Mouse (Mus musculus) embryonic facial prominence, embryonic 15.5 days (tissue): ENCODE measurements around the gene Pou5f1. TPM values are rescaled to one million over a fixed set of nuclear protein-coding genes. Genes with fewer than 3 reads are reported as not detected.
"Not testable (repeated sequence)": the region's sequence is repeated elsewhere in the genome, so short reads cannot be mapped to it uniquely, and the experiment has no call there.

Experiments
- ATAC-seq: fragments of 200-750 bp; cut with Nextera tagmentation; 2 replicates; pipeline ENCODE4 v1.8.0; 2017; ENCODE audit warnings: low read depth, moderate TSS enrichment; ENCODE audit not compliant: insufficient number of reproducible peaks, low FRiP score, low TSS enrichment
- H3K27ac ChIP-seq: fragments of 300-500 bp; sonication (generic); replicated peaks from 2 replicates; pipeline ENCODE4 v1.5.1; 2015; ENCODE audit warnings: mild to moderate bottlenecking, inconsistent platforms
- H3K27me3 ChIP-seq: fragments of 300-500 bp; sonication (generic); 2 replicates; pipeline ENCODE4 v1.6.1; 2015; ENCODE audit warnings: inconsistent platforms
- H3K36me3 ChIP-seq: fragments of 300-500 bp; sonication (generic); 2 replicates; pipeline ENCODE4 v1.6.1; 2015; ENCODE audit warnings: mild to moderate bottlenecking, inconsistent platforms
- H3K4me1 ChIP-seq: fragments of 300-500 bp; sonication (generic); 2 replicates; pipeline ENCODE4 v1.6.1; 2015; ENCODE audit warnings: inconsistent platforms
- H3K4me2 ChIP-seq: fragments of 300-500 bp; sonication (generic); replicated peaks from 2 replicates; pipeline ENCODE4 v1.6.1; 2015; ENCODE audit warnings: mild to moderate bottlenecking, inconsistent platforms
- H3K4me3 ChIP-seq: fragments of 300-500 bp; sonication (generic); replicated peaks from 2 replicates; pipeline ENCODE4 v1.5.1; 2015; ENCODE audit warnings: mild to moderate bottlenecking, inconsistent platforms
- H3K9ac ChIP-seq: fragments of 300-500 bp; sonication (generic); 2 replicates; pipeline ENCODE4 v1.6.1; 2015; ENCODE audit warnings: inconsistent platforms
- H3K9me3 ChIP-seq: fragments of 300-500 bp; sonication (generic); replicated peaks from 2 replicates; pipeline ENCODE4 v1.6.1; 2016; ENCODE audit warnings: inconsistent platforms
- WGBS: fragments of 180-500 bp; shearing (Covaris S2); methylation state at CpG from one replicate; pipeline ENCODE4 v1.1.7; 2015; 5-methylcytosine and 5-hydroxymethylcytosine counted together
- polyA plus RNA-seq: library from polyadenylated mRNA; unstranded; fragments of >200 nt; fragmentation: Nextera tagmentation; extraction: Ambion mirVana; gene quantifications from 2 replicates; pipeline ENCODE4 v1.2.1, GENCODE M21; 2015

Pou5f1 gene
- polyA plus RNA-seq, 1 experiment from 2014 or later: not detected

- Histone ChIP-seq H3K36me3 (no peaks in the 10 kb centered on the region), H3K4me2 (no peak overlapping the region), H3K9ac (no peak overlapping the region), H3K9me3 (no peaks in the 10 kb centered on the region), H3K4me3 (no peak overlapping the region), H3K4me1 (0 out of 2 replicates have a peak, but pooled peaks cover 3% of the 10 kb centered on the region), H3K27ac (no peak overlapping the region), H3K27me3 (no peaks in the 10 kb centered on the region)
- ATAC-seq: no peak
- 94% methylated on average over 7 of the region's 7 CpGs for WGBS
These were observed 8.7 kb upstream of the Pou5f1 start for GRCm38 (mm10) chr17:35497124-35497523.

- no peak overlapping the region for H3K9ac ChIP-seq
- H3K27me3 ChIP-seq: peaks cover 23% of the 10 kb centered on the region
- no peaks in the 10 kb centered on the region for H3K36me3 ChIP-seq
- no peak overlapping the region for H3K27ac ChIP-seq
- 7% methylated on average over 6 of the region's 6 CpGs for WGBS
- H3K4me3 ChIP-seq: no peak overlapping the region
- no peaks in the 10 kb centered on the region for H3K9me3 ChIP-seq
- H3K4me2 ChIP-seq: no peak overlapping the region
- ATAC-seq: 0 out of 2 replicates have a peak, but pooled peaks have one; percentile 39
- H3K4me1 ChIP-seq: peaks cover 7% of the 10 kb centered on the region; the same call in 1 of the 2 replicates
These were observed 3.6 kb upstream of the Pou5f1 start for GRCm38 (mm10) chr17:35502226-35502625.

GRCm38 (mm10) chr17:35502762-35503161, 3.1 kb upstream of the Pou5f1 start:
- WGBS: 56% methylated on average over 5 of the region's 5 CpGs
- H3K4me3 ChIP-seq: no peak overlapping the region
- no peaks in the 10 kb centered on the region for H3K36me3 ChIP-seq
- no peak overlapping the region for H3K9ac ChIP-seq
- H3K4me1 ChIP-seq: peaks cover 7% of the 10 kb centered on the region; the same call in 1 of the 2 replicates
- no peaks in the 10 kb centered on the region for H3K9me3 ChIP-seq
- H3K4me2 ChIP-seq: no peak overlapping the region
- no peak for ATAC-seq
- H3K27me3 ChIP-seq: peaks cover 29% of the 10 kb centered on the region
- H3K27ac ChIP-seq: no peak overlapping the region

DNA sequence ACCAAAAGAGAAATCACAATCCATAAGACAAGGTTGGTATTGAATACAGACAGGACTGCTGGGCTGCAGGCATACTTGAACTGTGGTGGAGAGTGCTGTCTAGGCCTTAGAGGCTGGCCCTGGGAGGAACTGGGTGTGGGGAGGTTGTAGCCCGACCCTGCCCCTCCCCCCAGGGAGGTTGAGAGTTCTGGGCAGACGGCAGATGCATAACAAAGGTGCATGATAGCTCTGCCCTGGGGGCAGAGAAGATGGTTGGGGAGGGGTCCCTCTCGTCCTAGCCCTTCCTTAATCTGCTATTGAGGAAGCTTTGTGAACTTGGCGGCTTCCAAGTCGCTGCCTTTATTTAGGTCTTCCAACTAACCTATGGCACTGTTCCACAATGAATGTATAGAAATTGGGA, 2.0 kb upstream of the Pou5f1 start:
- H3K4me3 ChIP-seq: no peak overlapping the region
- H3K4me1 ChIP-seq: peaks cover 7% of the 10 kb centered on the region; the same call in 1 of the 2 replicates
- H3K9ac ChIP-seq: no peak overlapping the region
- H3K4me2 ChIP-seq: no peak overlapping the region
- H3K27me3 ChIP-seq: peaks cover 30% of the 10 kb centered on the region
- 29% methylated on average over 5 of the region's 5 CpGs for WGBS
- H3K9me3 ChIP-seq: no peaks in the 10 kb centered on the region
- no peak overlapping the region for H3K27ac ChIP-seq
- ATAC-seq: no peak
- no peaks in the 10 kb centered on the region for H3K36me3 ChIP-seq

DNA sequence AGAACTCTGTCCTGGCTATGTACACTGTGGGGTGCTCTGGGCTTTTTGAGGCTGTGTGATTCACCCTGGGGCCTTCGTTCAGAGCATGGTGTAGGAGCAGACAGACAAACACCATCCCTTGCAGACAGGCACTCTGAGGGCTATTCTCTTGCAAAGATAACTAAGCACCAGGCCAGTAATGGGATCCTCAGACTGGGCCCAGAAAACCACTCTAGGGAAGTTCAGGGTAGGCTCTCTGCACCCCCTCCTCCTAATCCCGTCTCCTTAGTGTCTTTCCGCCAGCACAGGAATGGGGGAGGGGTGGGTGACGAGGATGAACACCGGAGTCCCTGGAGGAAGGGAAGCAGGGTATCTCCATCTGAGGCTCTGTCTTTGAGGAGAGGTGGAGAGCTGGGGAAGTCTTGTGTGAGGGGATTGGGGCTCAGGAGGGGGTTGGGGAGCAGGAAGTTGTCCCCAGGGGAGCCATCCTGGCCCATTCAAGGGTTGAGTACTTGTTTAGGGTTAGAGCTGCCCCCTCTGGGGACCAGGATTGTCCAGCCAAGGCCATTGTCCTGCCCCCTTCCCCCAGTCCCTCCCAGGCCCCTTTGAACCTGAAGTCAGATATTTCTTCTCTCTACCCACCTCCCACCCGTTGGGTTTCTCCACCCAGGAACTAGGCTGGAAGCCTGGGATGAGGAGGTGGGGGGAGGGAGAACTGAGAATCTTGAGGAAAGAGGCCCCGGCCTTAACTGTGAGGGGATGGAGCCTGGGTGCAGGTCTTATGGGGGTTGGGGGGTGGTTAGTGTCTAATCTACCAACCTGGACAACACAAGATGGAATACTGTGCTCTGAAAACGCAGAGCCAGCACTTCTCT, 963 bp upstream of the Pou5f1 start:
- WGBS: 41% methylated on average over 8 of the region's 8 CpGs
- Histone ChIP-seq H3K27me3 (peaks cover 33% of the 10 kb centered on the region), H3K27ac (no peak overlapping the region), H3K36me3 (no peaks in the 10 kb centered on the region), H3K4me2 (no peak overlapping the region), H3K9me3 (no peaks in the 10 kb centered on the region), H3K4me3 (no peak overlapping the region), H3K9ac (no peak overlapping the region), H3K4me1 (peaks cover 14% of the 10 kb centered on the region)
- ATAC-seq: no peak

DNA sequence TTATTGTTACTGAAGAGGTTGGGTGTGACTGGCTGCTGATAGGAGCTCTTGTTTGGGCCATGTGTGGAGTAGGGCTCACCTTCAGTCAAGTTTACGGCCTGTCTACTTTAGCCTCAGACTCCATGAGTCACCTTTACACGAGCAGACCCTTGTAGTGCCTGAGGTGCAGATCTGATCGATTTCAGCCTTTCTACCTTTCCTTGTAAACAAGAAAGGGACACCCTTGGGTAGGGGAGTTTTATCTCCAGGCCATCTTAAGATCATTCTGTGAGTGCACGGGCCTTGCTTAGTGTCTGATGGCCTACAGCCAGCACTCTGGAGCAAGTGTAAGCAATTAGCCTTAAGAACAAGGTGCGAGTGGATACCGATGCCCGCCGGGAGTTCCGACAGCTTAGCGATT, 1.1 kb downstream of the Pou5f1 start:
- Histone ChIP-seq H3K9me3 (no peaks in the 10 kb centered on the region), H3K27ac (no peak overlapping the region), H3K4me3 (no peak overlapping the region), H3K27me3 (peaks cover 33% of the 10 kb centered on the region), H3K9ac (no peak overlapping the region), H3K36me3 (no peaks in the 10 kb centered on the region), H3K4me1 (peaks cover 14% of the 10 kb centered on the region), H3K4me2 (no peak overlapping the region)
- WGBS: 19% methylated on average over 10 of the region's 10 CpGs
- no peak for ATAC-seq

DNA sequence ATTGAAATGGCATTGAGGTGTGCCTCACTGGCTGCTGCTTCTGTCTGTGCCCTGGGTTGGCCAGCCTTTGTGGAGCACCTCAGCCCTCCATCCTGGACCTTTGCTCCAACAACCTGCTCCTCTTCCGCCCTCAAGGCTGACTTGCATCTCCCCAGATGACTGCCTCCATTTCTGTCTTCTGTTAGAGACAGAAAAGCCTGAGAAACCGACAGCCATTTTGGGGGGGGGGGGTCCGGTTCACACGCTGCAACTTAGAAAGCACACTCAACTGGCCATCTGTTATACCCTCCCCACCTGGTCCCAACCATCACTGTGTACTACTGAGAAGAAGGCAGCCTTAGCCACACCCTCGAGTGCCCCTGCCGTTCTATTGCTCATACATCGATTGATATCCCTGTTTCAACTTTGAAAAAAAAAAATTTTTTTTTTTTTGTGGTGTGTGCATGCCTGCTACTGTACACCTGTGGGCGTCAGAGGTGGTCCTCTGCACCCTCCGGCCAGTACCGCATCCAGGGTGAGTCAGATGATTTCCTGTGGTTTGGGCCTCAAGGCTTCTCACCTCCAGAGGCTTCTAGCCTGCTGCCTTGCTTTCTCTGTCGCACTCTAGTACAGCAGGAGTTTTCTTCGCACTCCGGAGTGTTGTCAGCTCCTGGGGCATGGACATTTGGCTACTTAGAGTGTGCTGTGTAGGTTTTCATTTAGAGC, 1.9 kb downstream of the Pou5f1 start:
- Histone ChIP-seq H3K27ac (no peak overlapping the region), H3K4me3 (no peak overlapping the region), H3K27me3 (peaks cover 33% of the 10 kb centered on the region), H3K9me3 (no peaks in the 10 kb centered on the region), H3K36me3 (peaks cover under 1% of the 10 kb centered on the region; the same call in 1 of the 2 replicates), H3K9ac (no peak overlapping the region), H3K4me1 (peaks cover 8% of the 10 kb centered on the region), H3K4me2 (no peak overlapping the region)
- no peak for ATAC-seq
- WGBS: 25% methylated on average over 13 of the region's 13 CpGs

DNA sequence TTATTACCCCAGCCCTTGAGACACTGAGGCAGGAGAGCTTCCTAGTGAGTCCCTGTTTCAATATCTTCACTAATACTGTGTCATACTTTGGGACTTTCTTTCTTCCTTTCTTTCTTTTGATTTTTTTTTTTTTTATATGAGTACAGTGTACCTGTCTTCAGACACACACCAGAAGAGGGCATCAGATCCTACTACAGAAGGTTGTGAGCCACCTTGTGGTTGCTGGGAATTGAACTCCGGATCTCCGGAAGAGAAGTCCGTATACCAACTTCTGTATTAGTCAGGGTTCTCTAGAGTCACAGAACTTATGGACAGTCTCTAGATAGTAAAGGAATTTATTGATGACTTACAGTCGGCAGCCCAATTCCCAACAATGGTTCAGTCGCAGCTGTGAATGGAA, 2.5 kb downstream of the Pou5f1 start:
- not testable (repeated sequence) for H3K9ac ChIP-seq, H3K36me3 ChIP-seq, H3K4me2 ChIP-seq, H3K4me1 ChIP-seq, H3K4me3 ChIP-seq, H3K27ac ChIP-seq, H3K9me3 ChIP-seq, ATAC-seq
- H3K27me3 ChIP-seq: peaks cover 33% of the 10 kb centered on the region
- 53% methylated on average over 5 of the region's 5 CpGs for WGBS

DNA sequence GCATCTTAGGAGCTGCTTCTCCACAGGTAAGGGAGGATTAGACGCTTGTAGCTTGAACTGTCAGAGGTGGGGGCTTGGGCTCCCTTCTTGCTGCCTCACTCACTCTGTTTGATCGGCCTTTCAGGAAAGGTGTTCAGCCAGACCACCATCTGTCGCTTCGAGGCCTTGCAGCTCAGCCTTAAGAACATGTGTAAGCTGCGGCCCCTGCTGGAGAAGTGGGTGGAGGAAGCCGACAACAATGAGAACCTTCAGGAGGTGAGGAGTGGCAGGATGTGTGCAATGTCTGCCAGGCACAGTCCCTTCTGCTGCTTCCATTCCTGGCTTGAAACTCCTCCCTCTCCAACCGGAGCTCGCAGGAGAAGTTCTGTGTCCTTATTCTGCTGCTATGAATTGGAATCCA, 3.5 kb downstream of the Pou5f1 start:
- ATAC-seq: no peak
- Histone ChIP-seq H3K27me3 (peaks cover 33% of the 10 kb centered on the region), H3K36me3 (peaks cover 7% of the 10 kb centered on the region; the same call in 1 of the 2 replicates), H3K9me3 (no peaks in the 10 kb centered on the region), H3K9ac (no peak overlapping the region), H3K27ac (no peak overlapping the region), H3K4me1 (peaks cover 10% of the 10 kb centered on the region), H3K4me2 (no peak overlapping the region), H3K4me3 (no peak overlapping the region)
- WGBS: 16% methylated on average over 8 of the region's 8 CpGs

GRCm38 (mm10) chr17:35512916-35513626, 7.3 kb downstream of the Pou5f1 start:
- ATAC-seq: no peak
- no peak overlapping the region for H3K9ac ChIP-seq
- no peaks in the 10 kb centered on the region for H3K9me3 ChIP-seq
- H3K36me3 ChIP-seq: peaks cover 7% of the 10 kb centered on the region; the same call in 1 of the 2 replicates
- H3K27me3 ChIP-seq: 0 out of 2 replicates have a peak, but pooled peaks cover 4% of the 10 kb centered on the region
- H3K27ac ChIP-seq: no peak overlapping the region
- H3K4me3 ChIP-seq: no peak overlapping the region
- no peak overlapping the region for H3K4me2 ChIP-seq
- 94% methylated on average over 7 of the region's 7 CpGs for WGBS
- H3K4me1 ChIP-seq: peaks cover 38% of the 10 kb centered on the region

GRCm38 (mm10) chr17:35513886-35514285, 8.1 kb downstream of the Pou5f1 start:
- no peak for ATAC-seq
- H3K27ac ChIP-seq: no peak overlapping the region
- WGBS: 14% methylated on average over 2 of the region's 2 CpGs
- H3K4me3 ChIP-seq: no peak overlapping the region
- H3K4me2 ChIP-seq: peak overlapping the region; percentile 83
- 0 out of 2 replicates have a peak, but pooled peaks cover 2% of the 10 kb centered on the region for H3K27me3 ChIP-seq
- no peaks in the 10 kb centered on the region for H3K9me3 ChIP-seq
- H3K36me3 ChIP-seq: peaks cover 7% of the 10 kb centered on the region; the same call in 1 of the 2 replicates
- no peak overlapping the region for H3K9ac ChIP-seq
- peaks cover 41% of the 10 kb centered on the region for H3K4me1 ChIP-seq
